8 mouse cellular contexts compared by ENCODE assay signal in the genomic region with DNA sequence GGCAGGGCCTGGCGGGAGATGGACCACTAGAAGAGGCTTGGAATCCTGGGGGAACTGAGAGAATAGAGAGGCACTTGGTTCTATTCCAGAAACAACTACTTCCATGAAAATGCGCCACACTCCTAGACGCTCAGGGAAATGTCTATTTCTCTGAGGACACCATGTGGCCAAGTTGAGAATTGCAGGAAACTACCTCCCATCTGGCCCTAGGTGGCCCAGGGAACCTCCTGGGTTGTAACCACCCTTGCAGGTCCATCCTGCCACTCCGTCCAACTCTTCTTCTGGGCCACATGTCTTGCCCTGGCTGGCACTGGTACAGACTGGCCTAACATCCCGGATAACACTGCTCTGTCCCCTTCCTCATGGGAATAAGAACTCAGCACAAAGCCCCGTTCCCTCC. TPM values are rescaled to one million over a fixed set of nuclear protein-coding genes. Genes with fewer than 3 reads are reported as not detected.
DNase-seq lines count a peak whose midpoint lies in the region; ATAC-seq lines count a peak whose summit lies in the region.

No protein-coding gene starts in this region.

- ATAC-seq in forebrain, embryonic 14.5 days: peak; percentile 57
- ATAC-seq in hindbrain, embryonic 12.5 days (ENCODE audit: low FRiP score): 0 out of 2 replicates have a peak, but pooled peaks have one; percentile 52

- H3K4me1 ChIP-seq in forebrain, embryonic 14.5 days (ENCODE audit: control insufficient read depth, insufficient read depth, low read length): no peaks in the 10 kb centered on the region
- H3K4me1 ChIP-seq in hindbrain, embryonic 12.5 days: peaks cover 3% of the 10 kb centered on the region

- no peaks in the 10 kb centered on the region for H3K9me3 ChIP-seq in forebrain, embryonic 14.5 days (replicated peaks; ENCODE audit: control insufficient read depth, low read length)
- no peaks in the 10 kb centered on the region for H3K9me3 ChIP-seq in hindbrain, embryonic 12.5 days (replicated peaks)

- peaks cover 3% of the 10 kb centered on the region for H3K27me3 ChIP-seq in forebrain, embryonic 14.5 days (replicated peaks; ENCODE audit: control insufficient read depth, insufficient read depth, low read length)
- H3K27me3 ChIP-seq in hindbrain, embryonic 12.5 days: peaks cover 41% of the 10 kb centered on the region

- DNase-seq in MN1 (ENCODE audit: low spot score): peak; percentile 79
- DNase-seq in c-Kit-positive CD71-positive TER-119-negative erythroid progenitor cells, embryonic 14.5 days (ENCODE audit: low read depth): peak; percentile 40
- DNase-seq in forebrain, embryonic 14.5 days (ENCODE audit: low spot score): peak; percentile 85
- DNase-seq in layer of hippocampus, postnatal 10 days (ENCODE audit: low spot score in 2 of 2): peak; percentile 68 to 77
- peak; percentile 68 for DNase-seq in lung, postnatal 25 days (ENCODE audit: low spot score)
- peak; percentile 77 for DNase-seq in retina, postnatal 1 day
- DNase-seq in yolk sac, embryonic 10.5 days (ENCODE audit: low spot score): no peak

- no peak overlapping the region for H3K9ac ChIP-seq in forebrain, embryonic 14.5 days (ENCODE audit: low read length)
- no peak overlapping the region for H3K9ac ChIP-seq in hindbrain, embryonic 12.5 days

- H3K4me3 ChIP-seq in forebrain, embryonic 14.5 days (ENCODE audit: low read depth, low read length): no peak overlapping the region
- no peak overlapping the region for H3K4me3 ChIP-seq in hindbrain, embryonic 12.5 days

- 20% methylated on average over 6 of the region's 6 CpGs for WGBS in forebrain, embryonic 14.5 days
- WGBS in hindbrain, embryonic 12.5 days: 23% methylated on average over 6 of the region's 6 CpGs

- no peak overlapping the region for H3K27ac ChIP-seq in forebrain, embryonic 14.5 days (ENCODE audit: low read depth, low read length)
- H3K27ac ChIP-seq in hindbrain, embryonic 12.5 days: no peak overlapping the region

- no peaks in the 10 kb centered on the region for H3K36me3 ChIP-seq in forebrain, embryonic 14.5 days (ENCODE audit: control insufficient read depth, insufficient read depth, low read length)
- H3K36me3 ChIP-seq in hindbrain, embryonic 12.5 days: no peaks in the 10 kb centered on the region

- no peak overlapping the region for H3K4me2 ChIP-seq in forebrain, embryonic 14.5 days (ENCODE audit: low read length)
- no peak overlapping the region for H3K4me2 ChIP-seq in hindbrain, embryonic 12.5 days (replicated peaks)

RNA-seq across cellular contexts. Expression of a gene that starts 7.3 kb away (rescaled TPM):
- not detected in 2 replicates for polyA plus RNA-seq in forebrain, embryonic 14.5 days (2014; fragmentation: Nextera tagmentation; extraction: Ambion mirVana)
- 0.17 TPM in 1 of 2 replicates, not detected in the other for polyA plus RNA-seq in hindbrain, embryonic 12.5 days (2016; fragmentation: Nextera tagmentation; extraction: Ambion mirVana)
- total RNA-seq in layer of hippocampus, postnatal 10 days (2021): under 1 TPM in 1 of 2 experiments, not detected in 1; 0.57 TPM

RNA-seq across cellular contexts. Expression of a gene that starts 24.2 kb away (rescaled TPM):
- 1.9 and 2.2 TPM in 2 replicates for polyA plus RNA-seq in forebrain, embryonic 14.5 days (2014; fragmentation: Nextera tagmentation; extraction: Ambion mirVana)
- 0.42 and 0.56 TPM in 2 replicates for polyA plus RNA-seq in hindbrain, embryonic 12.5 days (2016; fragmentation: Nextera tagmentation; extraction: Ambion mirVana)
- 1 to 10 TPM; 1.6 to 1.8 TPM for total RNA-seq in layer of hippocampus, postnatal 10 days (2021)

RNA-seq across cellular contexts. Expression of a gene that starts 43.3 kb away (rescaled TPM):
- 0.46 and 0.52 TPM in 2 replicates for polyA plus RNA-seq in forebrain, embryonic 14.5 days (2014; fragmentation: Nextera tagmentation; extraction: Ambion mirVana)
- polyA plus RNA-seq in hindbrain, embryonic 12.5 days (2016; fragmentation: Nextera tagmentation; extraction: Ambion mirVana): 0.57 and 0.72 TPM in 2 replicates
- total RNA-seq in layer of hippocampus, postnatal 10 days (2021): under 1 TPM; 0.21 to 0.25 TPM

RNA-seq across cellular contexts. Expression of a gene that starts 43.4 kb away (rescaled TPM):
- 15.1 and 16.7 TPM in 2 replicates for polyA plus RNA-seq in forebrain, embryonic 14.5 days (2014; fragmentation: Nextera tagmentation; extraction: Ambion mirVana)
- 6.8 and 9.5 TPM in 2 replicates for polyA plus RNA-seq in hindbrain, embryonic 12.5 days (2016; fragmentation: Nextera tagmentation; extraction: Ambion mirVana)
- total RNA-seq in layer of hippocampus, postnatal 10 days (2021): 10 to 100 TPM; 10.4 to 11.7 TPM

RNA-seq across cellular contexts. Expression of a gene that starts 53.6 kb away (rescaled TPM):
- not detected in 2 replicates for polyA plus RNA-seq in forebrain, embryonic 14.5 days (2014; fragmentation: Nextera tagmentation; extraction: Ambion mirVana)
- not detected in 2 replicates for polyA plus RNA-seq in hindbrain, embryonic 12.5 days (2016; fragmentation: Nextera tagmentation; extraction: Ambion mirVana)
- under 1 TPM; 0.18 to 0.22 TPM for total RNA-seq in layer of hippocampus, postnatal 10 days (2021)
